Mouse (Mus musculus): ENCODE measurements around the gene Chat. TPM values are rescaled to one million over a fixed set of nuclear protein-coding genes. Genes with fewer than 3 reads are reported as not detected.

Gene Chat
- polyA plus RNA-seq, 1 experiment from 2014 or later = 1.3 TPM

GRCm38 (mm10) chr14:32502764-32503688, 37.2 kb upstream of the Chat start:
- no peak for ATAC-seq (replicated peaks; ENCODE audit: low FRiP score, low TSS enrichment, low read depth)
- 80% methylated on average over 9 of the region's 9 CpGs for WGBS
- no peaks in the 10 kb centered on the region for H3K27me3 ChIP-seq (replicated peaks; ENCODE audit: control insufficient read depth, insufficient read depth, low read length)
- H3K36me3 ChIP-seq (ENCODE audit: control insufficient read depth, insufficient read depth, low read length) = no peaks in the 10 kb centered on the region
- no peak overlapping the region for H3K27ac ChIP-seq (ENCODE audit: low read depth)
- H3K4me3 ChIP-seq (ENCODE audit: low read depth, low read length) = no peak overlapping the region
- no peaks in the 10 kb centered on the region for H3K4me1 ChIP-seq (replicated peaks; ENCODE audit: control insufficient read depth, insufficient read depth, low read length)
- H3K9me3 ChIP-seq (ENCODE audit: control insufficient read depth, low read length) = no peaks in the 10 kb centered on the region
- no peak for DNase-seq (ENCODE audit: low spot score)
- no peak overlapping the region for H3K4me2 ChIP-seq (ENCODE audit: low read length)
- no peak overlapping the region for H3K9ac ChIP-seq (ENCODE audit: low read length)

DNA sequence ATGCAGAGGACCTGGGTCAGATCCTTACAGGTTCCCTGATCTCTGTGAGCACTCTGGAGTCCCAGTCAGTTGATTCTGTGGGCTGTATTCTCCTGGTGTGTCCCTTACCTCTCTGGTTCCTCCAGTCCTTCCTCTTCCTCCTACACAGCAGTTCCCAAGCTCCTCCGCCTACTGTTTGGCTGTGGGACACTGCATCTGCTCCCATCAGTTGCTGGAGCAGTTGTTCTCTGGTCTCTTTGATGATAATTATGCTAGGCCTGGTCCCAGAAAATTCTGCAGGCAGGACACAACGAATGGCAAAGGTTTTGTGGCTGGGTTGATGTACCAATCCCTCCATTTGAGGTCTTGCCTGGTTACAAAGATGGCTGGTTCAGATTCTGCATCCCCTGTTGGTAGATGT, 35.5 kb upstream of the Chat start:
- H3K36me3 ChIP-seq (ENCODE audit: control insufficient read depth, insufficient read depth, low read length) = no peaks in the 10 kb centered on the region
- ATAC-seq (replicated peaks; ENCODE audit: low FRiP score, low TSS enrichment, low read depth) (no peak), DNase-seq (ENCODE audit: low spot score) (no peak)
- H3K4me2 ChIP-seq (ENCODE audit: low read length) = no peak overlapping the region
- no peaks in the 10 kb centered on the region for H3K4me1 ChIP-seq (replicated peaks; ENCODE audit: control insufficient read depth, insufficient read depth, low read length)
- H3K9me3 ChIP-seq (ENCODE audit: control insufficient read depth, low read length) = no peaks in the 10 kb centered on the region
- H3K27me3 ChIP-seq (replicated peaks; ENCODE audit: control insufficient read depth, insufficient read depth, low read length) = no peaks in the 10 kb centered on the region
- H3K9ac ChIP-seq (ENCODE audit: low read length) = no peak overlapping the region
- H3K4me3 ChIP-seq (ENCODE audit: low read depth, low read length) = no peak overlapping the region
- H3K27ac ChIP-seq (ENCODE audit: low read depth) = no peak overlapping the region
- 78% methylated on average over 2 of the region's 2 CpGs for WGBS

- Histone ChIP-seq H3K9ac (ENCODE audit: low read length) (no peak overlapping the region), H3K36me3 (ENCODE audit: control insufficient read depth, insufficient read depth, low read length) (no peaks in the 10 kb centered on the region), H3K9me3 (ENCODE audit: control insufficient read depth, low read length) (no peaks in the 10 kb centered on the region), H3K4me3 (ENCODE audit: low read depth, low read length) (no peak overlapping the region), H3K4me1 (replicated peaks; ENCODE audit: control insufficient read depth, insufficient read depth, low read length) (no peaks in the 10 kb centered on the region), H3K4me2 (ENCODE audit: low read length) (no peak overlapping the region), H3K27ac (ENCODE audit: low read depth) (no peak overlapping the region), H3K27me3 (replicated peaks; ENCODE audit: control insufficient read depth, insufficient read depth, low read length) (no peaks in the 10 kb centered on the region)
- ATAC-seq (replicated peaks; ENCODE audit: low FRiP score, low TSS enrichment, low read depth) (no peak), DNase-seq (ENCODE audit: low spot score) (no peak)
- 68% methylated on average over 8 of the region's 8 CpGs for WGBS
These were observed 30.5 kb upstream of the Chat start for GRCm38 (mm10) chr14:32496115-32496850.

- peak overlapping the region; percentile 38 for H3K4me2 ChIP-seq (ENCODE audit: low read length)
- DNase-seq (ENCODE audit: low spot score) (peak; percentile 55), ATAC-seq (replicated peaks; ENCODE audit: low FRiP score, low TSS enrichment, low read depth) (no peak)
- H3K27ac ChIP-seq (ENCODE audit: low read depth) = no peak overlapping the region
- no peak overlapping the region for H3K9ac ChIP-seq (ENCODE audit: low read length)
- H3K4me3 ChIP-seq (ENCODE audit: low read depth, low read length) = no peak overlapping the region; the same call in 1 of the 2 replicates
- WGBS = 14% methylated on average over 13 of the region's 13 CpGs
- H3K27me3 ChIP-seq (replicated peaks; ENCODE audit: control insufficient read depth, insufficient read depth, low read length) = no peaks in the 10 kb centered on the region
- H3K36me3 ChIP-seq (ENCODE audit: control insufficient read depth, insufficient read depth, low read length) = no peaks in the 10 kb centered on the region
- no peaks in the 10 kb centered on the region for H3K9me3 ChIP-seq (ENCODE audit: control insufficient read depth, low read length)
- H3K4me1 ChIP-seq (replicated peaks; ENCODE audit: control insufficient read depth, insufficient read depth, low read length) = no peaks in the 10 kb centered on the region
These were observed 26.7 kb upstream of the Chat start for GRCm38 (mm10) chr14:32492521-32492920.

- H3K36me3 ChIP-seq (ENCODE audit: control insufficient read depth, insufficient read depth, low read length) = no peaks in the 10 kb centered on the region
- 8% methylated on average over 3 of the region's 3 CpGs for WGBS
- no peaks in the 10 kb centered on the region for H3K9me3 ChIP-seq (ENCODE audit: control insufficient read depth, low read length)
- H3K27me3 ChIP-seq (replicated peaks; ENCODE audit: control insufficient read depth, insufficient read depth, low read length) = no peaks in the 10 kb centered on the region
- no peak overlapping the region for H3K27ac ChIP-seq (ENCODE audit: low read depth)
- H3K4me3 ChIP-seq (ENCODE audit: low read depth, low read length) = no peak overlapping the region
- ATAC-seq (replicated peaks; ENCODE audit: low FRiP score, low TSS enrichment, low read depth) (no peak), DNase-seq (ENCODE audit: low spot score) (no peak)
- H3K9ac ChIP-seq (ENCODE audit: low read length) = no peak overlapping the region
- H3K4me2 ChIP-seq (ENCODE audit: low read length) = no peak overlapping the region
- no peaks in the 10 kb centered on the region for H3K4me1 ChIP-seq (replicated peaks; ENCODE audit: control insufficient read depth, insufficient read depth, low read length)
These were observed 16.3 kb upstream of the Chat start for GRCm38 (mm10) chr14:32482061-32482460.

GRCm38 (mm10) chr14:32477581-32477980, 11.8 kb upstream of the Chat start:
- H3K27me3 ChIP-seq (replicated peaks; ENCODE audit: control insufficient read depth, insufficient read depth, low read length) = no peaks in the 10 kb centered on the region
- WGBS = 65% methylated on average over 1 of the region's 1 CpGs
- no peak for ATAC-seq (replicated peaks; ENCODE audit: low FRiP score, low TSS enrichment, low read depth)

DNA sequence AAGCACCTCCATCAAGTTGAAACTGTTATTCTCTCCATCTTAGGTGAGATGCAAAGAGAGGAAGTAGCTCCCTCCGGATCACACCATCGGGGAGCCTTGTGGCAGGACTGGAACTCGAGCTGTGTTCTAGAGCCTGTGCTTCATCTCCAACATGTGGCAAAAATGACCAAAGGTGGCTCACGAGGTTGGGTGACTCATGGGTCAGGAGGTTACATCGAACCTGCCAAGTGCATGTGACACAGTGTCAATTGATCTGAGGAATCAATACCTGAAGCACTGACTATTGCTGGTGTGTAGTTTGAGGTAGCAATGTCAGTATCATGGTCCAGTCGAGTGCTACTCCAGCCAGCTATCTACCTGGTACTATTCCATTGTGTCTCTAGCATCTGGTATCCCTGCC, 10.8 kb upstream of the Chat start:
- 77% methylated on average over 6 of the region's 6 CpGs for WGBS
- H3K9ac ChIP-seq (ENCODE audit: low read length) = no peak overlapping the region
- no peak overlapping the region for H3K4me2 ChIP-seq (ENCODE audit: low read length)
- DNase-seq (ENCODE audit: low spot score) = no peak
- no peaks in the 10 kb centered on the region for H3K36me3 ChIP-seq (ENCODE audit: control insufficient read depth, insufficient read depth, low read length)
- ATAC-seq (replicated peaks; ENCODE audit: low FRiP score, low TSS enrichment, low read depth) = no peak
- no peak overlapping the region for H3K27ac ChIP-seq (ENCODE audit: low read depth)
- no peaks in the 10 kb centered on the region for H3K27me3 ChIP-seq (replicated peaks; ENCODE audit: control insufficient read depth, insufficient read depth, low read length)
- no peaks in the 10 kb centered on the region for H3K4me1 ChIP-seq (replicated peaks; ENCODE audit: control insufficient read depth, insufficient read depth, low read length)
- H3K4me3 ChIP-seq (ENCODE audit: low read depth, low read length) = no peak overlapping the region
- H3K9me3 ChIP-seq (ENCODE audit: control insufficient read depth, low read length) = no peaks in the 10 kb centered on the region

More at GRCm38 (mm10) chr14:32477581-32477980, 11.8 kb upstream of the Chat start:
- H3K36me3 ChIP-seq (ENCODE audit: control insufficient read depth, insufficient read depth, low read length) = no peaks in the 10 kb centered on the region
- H3K9ac ChIP-seq (ENCODE audit: low read length) = no peak overlapping the region
- no peak for DNase-seq (ENCODE audit: low spot score)
- no peaks in the 10 kb centered on the region for H3K9me3 ChIP-seq (ENCODE audit: control insufficient read depth, low read length)
- H3K27ac ChIP-seq (ENCODE audit: low read depth) = no peak overlapping the region
- H3K4me3 ChIP-seq (ENCODE audit: low read depth, low read length) = no peak overlapping the region
- no peaks in the 10 kb centered on the region for H3K4me1 ChIP-seq (replicated peaks; ENCODE audit: control insufficient read depth, insufficient read depth, low read length)
- H3K4me2 ChIP-seq (ENCODE audit: low read length) = no peak overlapping the region

GRCm38 (mm10) chr14:32472996-32473395, 7.2 kb upstream of the Chat start:
- H3K9ac ChIP-seq (ENCODE audit: low read length) = no peak overlapping the region
- H3K4me3 ChIP-seq (ENCODE audit: low read depth, low read length) = no peak overlapping the region
- 0 out of 2 replicates have a peak, but pooled peaks cover 4% of the 10 kb centered on the region for H3K27me3 ChIP-seq (replicated peaks; ENCODE audit: control insufficient read depth, insufficient read depth, low read length)
- H3K36me3 ChIP-seq (ENCODE audit: control insufficient read depth, insufficient read depth, low read length) = no peaks in the 10 kb centered on the region
- 9% methylated on average over 4 of the region's 4 CpGs for WGBS
- no peaks in the 10 kb centered on the region for H3K9me3 ChIP-seq (ENCODE audit: control insufficient read depth, low read length)
- H3K27ac ChIP-seq (ENCODE audit: low read depth) = no peak overlapping the region
- ATAC-seq (replicated peaks; ENCODE audit: low FRiP score, low TSS enrichment, low read depth) (no peak), DNase-seq (ENCODE audit: low spot score) (peak; percentile 78)
- H3K4me1 ChIP-seq (replicated peaks; ENCODE audit: control insufficient read depth, insufficient read depth, low read length) = no peaks in the 10 kb centered on the region
- no peak overlapping the region for H3K4me2 ChIP-seq (ENCODE audit: low read length)

Measured in intestine, embryonic 14.5 days (tissue).